Mouse (Mus musculus): ENCODE results near the gene Fli1. TPM values are rescaled to one million over a fixed set of nuclear protein-coding genes. Genes with fewer than 3 reads are reported as not detected.

Fli1 gene
- total RNA-seq, 2 experiments from 2014 or later: 11.0 to 14.6 TPM

DNA sequence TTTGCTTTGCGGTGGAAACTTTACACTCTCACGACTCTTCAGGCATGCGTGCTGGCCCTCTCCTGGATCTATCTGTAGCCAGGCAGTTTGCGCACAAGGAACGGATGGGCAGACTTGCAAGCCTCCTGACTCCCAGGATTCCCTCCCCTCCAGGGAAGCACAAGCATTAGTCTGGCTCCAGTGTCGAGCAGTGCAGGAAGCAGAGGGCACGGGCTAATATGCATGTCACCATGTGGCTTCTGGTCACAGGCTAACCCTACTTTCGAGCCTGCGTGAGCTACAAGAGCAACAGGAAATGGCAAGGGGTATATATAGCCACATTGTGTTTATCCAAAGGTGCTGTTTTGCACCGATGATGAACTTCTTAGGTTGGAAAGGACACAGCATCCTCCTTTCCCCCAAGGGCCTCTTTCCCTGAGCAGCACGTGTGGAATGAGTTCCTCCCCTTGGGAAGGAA lies 38.6 kb downstream of the Fli1 start:
- DNase-seq (ENCODE audit: low spot score in 2 of 2): no peak

DNA sequence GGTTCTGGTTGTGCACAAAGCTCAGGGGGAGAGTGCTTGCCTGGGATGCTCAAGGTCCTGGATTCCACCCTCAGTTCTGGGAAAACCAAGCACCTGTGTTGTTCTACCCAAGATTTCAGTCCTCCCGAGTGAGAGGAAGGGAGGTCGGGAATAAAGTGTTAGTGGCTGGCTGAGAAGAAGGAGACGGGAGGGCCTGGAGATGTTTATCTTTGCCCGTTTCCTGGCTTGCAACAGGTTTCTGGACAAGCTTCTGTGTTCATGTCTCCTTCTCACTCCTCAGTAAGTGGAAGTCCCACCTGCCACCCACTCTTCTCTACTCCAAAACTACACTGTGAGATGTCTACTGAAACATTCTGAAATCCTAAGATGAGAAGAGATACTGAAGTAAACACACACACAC lies 39.2 kb downstream of the Fli1 start:
- DNase-seq (ENCODE audit: low spot score in 2 of 2): no peak

DNA sequence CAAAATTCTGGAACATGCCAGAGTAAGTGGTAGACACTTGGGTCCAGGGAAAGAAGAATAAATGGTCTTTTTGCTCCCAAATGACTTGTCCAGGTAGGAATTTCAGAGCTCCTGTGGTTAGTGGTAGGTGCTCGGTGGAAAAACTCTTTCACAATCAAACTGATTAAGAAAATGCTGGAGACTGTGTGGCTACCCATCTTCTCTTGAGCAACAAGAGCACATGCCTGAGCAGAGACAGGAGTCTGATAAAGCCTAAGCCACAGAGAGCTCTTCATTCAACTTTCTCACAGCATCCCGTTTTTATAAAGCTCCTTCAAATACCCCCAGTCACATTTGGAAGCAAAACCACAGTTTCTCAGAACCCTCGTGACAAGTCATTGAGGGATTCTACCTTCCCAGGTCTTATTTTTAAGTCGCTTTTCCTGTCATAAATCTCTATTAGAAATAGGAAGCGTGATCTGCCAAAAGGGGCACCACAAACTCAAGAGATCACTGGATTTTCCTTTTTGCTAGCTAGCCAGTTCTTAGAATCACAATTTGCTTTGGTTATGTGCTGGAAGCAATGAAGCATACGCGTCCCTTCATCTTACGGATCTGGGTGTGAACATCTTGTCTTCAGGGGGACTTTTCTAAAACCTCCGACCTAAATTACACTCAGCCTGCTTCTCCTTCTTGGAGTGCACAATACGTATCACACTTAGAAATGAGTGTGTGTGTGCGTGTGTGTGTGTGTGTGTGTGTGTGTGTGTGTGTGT lies 40.2 kb downstream of the Fli1 start:
- no peak for DNase-seq (ENCODE audit: low spot score in 2 of 2)

DNA sequence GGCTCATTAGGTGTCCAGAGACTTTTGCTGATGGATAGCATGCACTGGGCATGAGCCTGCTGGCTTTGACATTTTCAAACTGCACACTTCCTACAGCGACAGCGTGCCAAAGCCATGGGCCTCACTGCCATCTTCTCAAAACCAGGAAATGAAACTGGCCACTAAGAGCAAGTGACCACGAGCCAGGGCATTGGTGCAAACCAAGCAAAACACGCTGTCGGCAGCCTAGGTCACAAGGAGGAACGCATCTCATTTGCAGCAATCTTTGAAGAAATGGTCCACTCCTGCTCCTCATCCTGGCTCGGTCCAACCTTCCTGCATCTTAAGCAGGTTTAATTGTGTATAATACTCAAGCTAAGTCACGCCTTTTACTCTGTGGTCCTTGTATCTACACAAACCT lies 41.8 kb downstream of the Fli1 start:
- no peak for DNase-seq (ENCODE audit: low spot score in 2 of 2)

DNA sequence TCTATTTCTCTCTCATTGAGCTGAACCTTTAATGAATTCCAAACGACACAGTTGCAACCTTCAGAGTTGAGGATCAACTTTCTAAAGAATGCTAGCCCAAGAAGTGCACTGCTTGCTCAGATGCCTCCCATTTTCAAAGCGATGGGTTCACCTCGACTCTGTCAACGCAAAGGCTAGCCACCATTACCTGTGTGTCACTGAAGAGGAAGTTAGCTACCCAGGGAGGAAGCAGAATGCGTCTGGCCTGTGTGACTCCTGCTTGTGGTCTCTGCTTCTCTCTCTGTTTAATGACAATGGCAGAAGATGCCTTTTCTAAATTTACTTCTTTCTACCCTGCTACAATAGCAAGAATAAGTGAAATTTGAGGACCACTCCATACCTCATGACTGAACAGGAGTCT lies 42.6 kb downstream of the Fli1 start:
- DNase-seq (ENCODE audit: low spot score in 2 of 2): no peak

DNA sequence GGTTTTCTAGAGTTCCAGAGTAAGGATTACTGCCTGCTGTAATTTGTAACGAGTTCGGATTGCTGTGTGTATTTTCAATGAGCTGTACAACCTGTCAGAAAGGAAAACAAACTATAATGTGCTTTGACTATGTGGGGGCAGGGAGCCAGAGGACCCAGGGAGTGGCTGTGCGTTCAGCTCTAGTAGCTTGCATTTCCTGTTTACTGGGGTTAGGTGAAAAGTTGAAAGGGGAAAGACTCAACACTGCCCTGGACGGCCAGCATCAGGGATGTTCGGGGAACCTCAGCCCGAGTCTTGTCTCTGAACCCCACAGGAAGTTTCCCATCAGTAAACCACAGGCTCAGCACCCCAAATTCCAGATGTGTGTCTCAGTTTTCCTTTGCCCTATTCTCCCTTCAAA lies 43.2 kb downstream of the Fli1 start:
- DNase-seq (ENCODE audit: low spot score in 2 of 2): no peak

DNA sequence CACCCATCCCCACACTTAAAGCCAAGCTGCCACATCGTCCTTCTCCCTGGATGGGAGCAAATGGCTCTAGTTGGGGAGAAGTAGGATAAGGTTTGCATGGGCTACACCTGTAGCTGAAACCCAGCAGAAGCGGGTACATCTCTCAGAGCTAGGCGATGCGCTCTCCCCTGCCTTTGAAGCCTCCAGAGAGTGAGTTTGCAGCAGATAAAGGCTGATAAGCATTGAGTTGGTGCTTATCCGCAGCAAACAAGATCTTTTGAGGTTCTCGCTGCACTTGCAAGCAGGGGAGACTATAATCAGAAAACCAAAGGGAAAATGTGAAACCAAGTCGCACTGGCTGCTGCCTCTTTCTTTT lies 47.0 kb downstream of the Fli1 start:
- DNase-seq (ENCODE audit: low spot score in 2 of 2): no peak

DNA sequence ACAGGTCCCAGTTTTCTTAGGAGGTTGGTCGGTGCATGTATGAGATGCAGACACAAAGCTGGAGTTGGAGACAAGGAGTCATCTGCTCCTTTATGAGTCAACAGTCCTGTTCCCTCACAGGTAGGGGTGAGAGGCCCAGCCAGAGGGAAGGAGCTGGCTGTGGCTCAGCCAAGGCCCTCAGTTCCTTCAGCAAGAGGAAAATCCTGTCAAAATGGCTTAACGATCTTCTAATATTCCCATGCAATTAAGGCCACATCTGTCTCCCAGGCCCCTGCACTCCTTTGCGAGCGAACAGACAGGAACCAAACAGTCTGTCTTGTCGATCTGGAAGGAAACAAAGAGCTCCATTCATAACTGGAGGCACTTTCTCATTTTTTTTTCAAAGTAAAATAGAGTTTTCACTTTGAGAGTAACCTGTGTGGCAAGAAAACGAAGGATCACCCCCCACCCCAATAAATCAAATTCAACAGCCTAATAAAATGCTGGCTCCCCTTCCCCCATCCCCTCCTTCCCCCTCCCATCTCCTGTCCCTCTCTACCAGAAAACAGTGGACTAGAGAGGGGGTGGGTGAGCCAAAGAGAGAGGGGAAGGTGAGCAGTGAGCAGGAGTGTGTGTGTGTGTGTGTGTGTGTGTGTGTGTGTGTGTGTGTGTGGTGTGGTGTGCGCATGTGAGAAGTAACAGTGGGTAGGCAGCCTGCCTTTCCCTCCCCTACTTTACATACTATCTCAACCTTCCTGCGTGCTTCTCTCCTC lies 47.6 kb downstream of the Fli1 start:
- DNase-seq (ENCODE audit: low spot score in 2 of 2): no peak

DNA sequence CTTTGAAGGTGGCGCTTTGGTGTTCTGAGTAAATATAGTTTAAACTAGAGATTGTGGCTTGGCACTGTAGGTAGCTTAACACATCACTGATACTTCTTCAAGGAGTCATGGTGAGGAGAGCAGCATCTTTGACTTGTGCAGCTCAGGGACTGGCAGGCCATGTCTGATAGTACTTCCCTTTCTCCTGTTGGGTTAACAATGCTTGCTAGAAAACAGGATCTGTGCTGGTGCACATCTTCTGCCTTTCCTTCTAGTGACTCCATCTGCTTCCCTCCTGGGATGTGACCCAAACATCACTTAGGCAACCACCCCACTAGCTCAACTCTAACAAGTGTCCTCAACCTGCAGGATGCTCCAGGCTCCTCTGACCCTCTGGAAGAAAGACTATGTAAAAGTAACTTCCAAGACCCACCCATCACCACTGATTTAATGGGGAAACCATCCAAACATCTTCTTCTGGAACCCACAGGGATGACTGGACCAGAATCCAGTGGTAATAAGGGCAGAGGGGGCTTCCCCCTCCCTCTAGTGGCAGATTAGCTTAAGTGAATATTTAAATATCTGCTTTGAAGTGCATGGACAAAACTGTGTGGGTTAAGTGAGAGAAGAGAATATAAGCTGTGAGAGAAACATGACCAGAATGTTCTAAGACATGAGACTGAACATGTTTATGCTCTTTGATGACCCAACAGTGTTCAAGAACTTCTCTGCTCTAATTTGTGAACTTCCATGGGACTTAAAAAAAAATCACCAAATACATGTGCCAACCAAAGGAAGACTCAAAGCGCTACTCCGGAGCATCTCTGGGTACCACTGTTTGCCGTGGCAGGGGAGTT lies 48.9 kb downstream of the Fli1 start:
- no peak for DNase-seq (ENCODE audit: low spot score in 2 of 2)

DNA sequence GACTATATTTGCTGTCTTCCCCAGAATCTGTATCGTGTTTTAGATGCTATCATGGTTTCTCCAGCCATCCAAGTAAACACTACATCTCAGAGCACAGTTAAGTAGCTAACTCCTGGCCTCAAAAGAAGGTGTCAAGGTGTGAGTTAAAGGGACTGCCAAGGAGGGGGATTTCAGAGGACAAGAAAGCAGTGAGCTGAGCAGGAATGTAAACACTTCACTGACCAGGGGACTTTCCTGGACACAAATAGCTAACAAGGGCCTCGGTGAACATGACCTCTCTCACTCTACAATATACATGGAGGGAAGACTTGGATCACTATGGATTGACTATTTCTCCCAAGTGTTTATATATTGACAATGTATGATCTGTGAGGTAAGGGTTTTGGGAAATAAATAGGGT lies 49.9 kb downstream of the Fli1 start:
- DNase-seq (ENCODE audit: low spot score in 2 of 2): no peak

DNA sequence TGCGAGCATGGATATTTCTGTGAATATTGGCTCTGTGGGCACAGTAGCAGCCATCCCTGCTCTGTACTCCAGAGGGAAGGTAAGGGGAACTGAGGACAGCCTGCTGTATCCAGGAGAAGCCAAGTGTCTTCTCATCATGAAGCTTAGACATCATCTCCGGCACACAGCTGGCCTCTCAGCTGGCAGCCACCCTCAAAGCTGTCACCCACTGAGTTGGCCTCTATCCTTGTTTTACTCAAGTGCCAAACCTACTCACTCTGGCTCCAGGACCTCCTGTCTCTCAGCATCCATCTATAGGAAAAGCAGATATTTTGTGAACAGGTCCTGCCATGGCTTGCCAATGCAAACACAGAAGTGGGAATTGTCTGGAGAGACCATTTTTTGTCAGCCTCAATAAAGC lies 51.2 kb downstream of the Fli1 start:
- no peak for DNase-seq (ENCODE audit: low spot score in 2 of 2)

DNA sequence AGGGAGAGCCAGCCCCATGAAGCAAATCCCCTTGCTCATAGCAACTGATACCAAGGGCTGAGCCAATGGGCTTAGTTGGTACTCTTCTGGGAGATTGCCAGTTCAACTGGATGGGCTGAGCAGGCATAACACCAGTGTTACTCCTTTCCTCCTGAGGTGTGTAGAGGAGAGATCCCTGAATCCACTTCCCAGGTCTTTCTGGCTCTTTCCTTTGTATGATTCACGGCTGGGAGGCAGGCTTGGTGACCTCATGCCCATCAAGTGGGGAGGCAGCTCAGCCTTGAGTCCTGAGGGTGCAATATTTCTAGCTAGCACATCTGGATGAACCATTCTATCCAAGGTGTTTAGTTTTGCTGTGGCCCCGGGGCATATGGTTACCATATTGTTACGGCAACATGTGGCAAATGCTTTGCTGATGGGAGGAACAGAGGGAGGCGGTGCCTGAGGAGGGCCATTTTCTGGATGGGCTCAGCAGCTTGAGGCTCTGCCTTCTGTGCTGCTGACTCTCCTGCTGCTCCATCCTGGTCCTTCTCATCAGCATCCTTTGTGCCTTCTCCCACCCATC lies 52.8 kb downstream of the Fli1 start:
- DNase-seq (ENCODE audit: low spot score in 2 of 2): no peak

DNA sequence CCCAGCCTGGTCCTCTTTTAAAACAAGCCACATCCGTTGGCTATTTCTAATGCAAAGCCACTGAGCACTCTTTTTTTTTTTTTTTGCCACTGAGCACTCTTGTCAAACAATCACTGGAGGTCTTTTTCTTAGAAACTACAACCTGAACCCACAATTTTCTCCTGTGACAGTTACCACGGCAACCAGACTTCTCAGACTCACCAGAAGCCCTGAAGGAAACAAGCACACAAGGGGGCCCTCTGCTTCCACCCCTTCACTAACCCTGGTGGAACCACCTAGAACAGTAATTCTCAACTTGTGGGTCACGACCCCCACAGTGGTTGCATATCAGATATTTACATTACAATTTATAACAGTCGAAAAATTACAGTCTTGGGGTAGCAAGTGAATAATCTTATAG lies 53.3 kb downstream of the Fli1 start:
- DNase-seq (ENCODE audit: low spot score in 2 of 2): no peak

DNA sequence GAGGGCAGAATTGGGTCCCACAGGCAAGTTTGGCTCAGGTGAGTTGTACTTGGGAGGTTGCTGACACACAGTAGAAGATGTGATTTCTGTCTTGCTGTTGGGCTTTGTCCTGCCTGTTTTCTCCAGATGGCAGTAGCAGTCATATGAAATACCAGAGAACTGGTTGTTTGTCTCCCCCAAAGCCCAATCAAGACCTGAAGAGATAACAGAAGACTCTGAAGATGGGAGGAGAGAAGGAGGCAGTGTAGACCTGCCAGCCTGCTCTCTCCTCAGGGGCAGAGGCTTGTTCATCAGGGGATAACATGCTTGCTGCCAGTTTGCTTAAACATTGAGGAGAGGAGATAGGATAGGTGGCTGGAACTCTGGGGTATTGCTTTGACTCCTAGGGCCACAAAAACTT lies 54.0 kb downstream of the Fli1 start:
- no peak for DNase-seq (ENCODE audit: low spot score in 2 of 2)

DNA sequence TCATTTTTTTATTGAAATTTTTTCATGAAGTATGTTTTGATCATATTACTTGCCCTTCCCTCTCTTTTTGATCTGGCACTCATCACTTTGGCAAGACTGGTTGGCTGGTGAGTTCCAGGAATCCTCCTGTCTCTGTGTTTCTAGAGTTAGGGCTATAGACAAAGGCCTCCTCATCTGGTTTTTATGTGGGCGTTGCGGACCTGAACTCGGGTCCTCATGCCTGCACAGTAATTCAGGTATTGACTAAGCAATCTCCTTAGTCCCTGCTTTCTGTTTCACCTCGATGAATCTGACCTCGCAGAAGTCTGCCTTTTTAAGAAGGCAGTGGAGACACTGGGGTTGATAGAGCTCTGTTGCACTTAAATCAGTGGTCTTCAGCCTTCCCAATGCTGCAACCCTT lies 54.8 kb downstream of the Fli1 start:
- no peak for DNase-seq (ENCODE audit: low spot score in 2 of 2)

DNA sequence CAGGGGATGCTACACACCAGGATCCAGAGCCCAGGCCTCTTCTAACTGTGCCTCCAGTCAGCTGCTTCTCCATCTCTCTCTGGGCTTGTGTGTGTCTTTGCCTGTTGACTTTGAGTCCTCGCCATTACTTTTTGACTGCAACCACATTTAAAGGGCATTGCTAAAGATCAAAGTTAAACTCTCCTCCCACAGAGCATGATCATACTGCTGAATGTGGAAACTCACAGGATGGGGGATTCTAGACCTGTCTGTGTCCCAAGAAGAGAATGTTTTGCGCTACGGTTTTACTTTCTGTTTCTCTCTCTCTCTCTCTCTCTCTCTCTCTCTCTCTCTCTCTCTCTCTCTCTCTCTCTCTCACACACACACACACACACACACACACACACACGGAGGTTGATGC lies 55.3 kb downstream of the Fli1 start:
- DNase-seq (ENCODE audit: low spot score in 2 of 2): no peak

DNA sequence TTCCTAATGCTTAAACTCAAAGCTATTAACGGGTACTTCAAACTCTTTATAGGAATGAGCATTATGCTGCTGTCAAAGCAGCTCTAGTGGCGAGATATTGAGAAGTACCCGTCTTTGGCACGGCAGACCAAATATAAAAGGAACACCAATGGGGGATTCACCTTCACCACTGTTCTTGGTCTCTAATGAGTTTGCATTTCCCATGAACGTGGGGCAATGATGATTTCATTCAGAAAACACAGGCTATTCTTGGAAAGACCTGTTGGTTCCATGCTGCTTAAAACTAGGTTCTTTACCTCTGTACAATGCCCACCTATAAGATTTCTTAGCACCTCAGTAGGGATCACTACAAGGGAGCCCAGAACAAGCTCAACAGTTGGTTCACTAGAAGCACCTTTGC lies 62.2 kb downstream of the Fli1 start:
- no peak for DNase-seq (ENCODE audit: low spot score in 2 of 2)

DNA sequence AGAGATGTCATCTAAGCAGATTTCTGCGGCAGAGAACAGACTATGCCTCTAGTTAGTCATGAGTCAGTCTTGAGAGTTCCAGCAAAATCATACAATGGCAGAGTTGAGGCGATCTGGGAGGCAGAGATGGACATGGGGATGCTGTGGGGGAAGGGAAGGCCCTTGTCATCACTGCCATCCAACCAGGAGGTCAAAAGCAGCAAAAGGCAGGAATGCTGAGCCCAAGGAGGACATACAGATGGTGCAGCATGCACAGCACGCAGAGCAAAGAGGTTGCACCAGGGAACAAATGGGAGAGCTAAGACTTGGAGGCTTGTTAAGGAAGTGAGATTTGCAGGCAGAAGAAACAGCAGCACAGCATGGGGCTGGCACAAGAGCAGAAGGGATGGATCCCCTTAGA lies 63.9 kb downstream of the Fli1 start:
- DNase-seq (ENCODE audit: low spot score in 2 of 2): no peak

DNA sequence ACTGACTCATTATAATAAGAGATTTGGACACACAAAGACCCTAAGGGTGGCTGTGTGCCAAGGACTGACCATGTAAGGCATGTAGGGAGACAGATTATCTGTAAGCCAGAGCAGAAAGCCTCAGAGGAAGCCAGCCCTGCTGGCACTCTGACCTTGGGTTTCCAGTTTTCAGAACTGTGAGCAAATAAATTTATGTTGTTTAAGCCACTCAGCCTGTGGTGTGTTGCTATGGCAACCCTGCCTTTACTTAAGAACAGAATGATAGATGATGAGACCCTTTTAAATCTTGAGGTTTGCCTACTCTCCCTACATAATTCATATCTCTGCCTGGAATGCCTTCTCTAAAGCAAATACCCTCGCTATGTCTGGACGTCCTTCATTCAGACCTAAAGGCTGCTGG lies 64.6 kb downstream of the Fli1 start:
- DNase-seq (ENCODE audit: low spot score in 2 of 2): no peak

DNA sequence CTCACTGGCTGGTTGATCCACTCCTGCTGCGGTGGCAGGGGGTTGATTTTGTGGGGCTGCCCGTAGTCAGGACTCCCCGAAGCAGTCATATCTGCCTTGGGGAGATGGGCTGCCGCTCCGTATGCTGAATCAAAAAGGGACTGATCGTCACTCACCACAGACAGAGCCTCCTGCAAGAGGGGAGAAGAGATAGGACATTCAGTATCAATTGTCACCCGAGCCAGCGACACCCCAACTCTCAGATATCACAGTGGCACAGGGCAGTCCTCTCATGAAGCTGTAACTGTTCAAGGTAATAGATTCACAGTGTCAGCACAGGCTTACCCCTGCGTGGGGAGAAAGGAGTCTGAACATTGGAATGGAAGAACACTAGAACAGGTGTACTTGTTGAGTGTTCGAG lies 66.1 kb downstream of the Fli1 start:
- no peak for DNase-seq (ENCODE audit: low spot score in 2 of 2)

DNA sequence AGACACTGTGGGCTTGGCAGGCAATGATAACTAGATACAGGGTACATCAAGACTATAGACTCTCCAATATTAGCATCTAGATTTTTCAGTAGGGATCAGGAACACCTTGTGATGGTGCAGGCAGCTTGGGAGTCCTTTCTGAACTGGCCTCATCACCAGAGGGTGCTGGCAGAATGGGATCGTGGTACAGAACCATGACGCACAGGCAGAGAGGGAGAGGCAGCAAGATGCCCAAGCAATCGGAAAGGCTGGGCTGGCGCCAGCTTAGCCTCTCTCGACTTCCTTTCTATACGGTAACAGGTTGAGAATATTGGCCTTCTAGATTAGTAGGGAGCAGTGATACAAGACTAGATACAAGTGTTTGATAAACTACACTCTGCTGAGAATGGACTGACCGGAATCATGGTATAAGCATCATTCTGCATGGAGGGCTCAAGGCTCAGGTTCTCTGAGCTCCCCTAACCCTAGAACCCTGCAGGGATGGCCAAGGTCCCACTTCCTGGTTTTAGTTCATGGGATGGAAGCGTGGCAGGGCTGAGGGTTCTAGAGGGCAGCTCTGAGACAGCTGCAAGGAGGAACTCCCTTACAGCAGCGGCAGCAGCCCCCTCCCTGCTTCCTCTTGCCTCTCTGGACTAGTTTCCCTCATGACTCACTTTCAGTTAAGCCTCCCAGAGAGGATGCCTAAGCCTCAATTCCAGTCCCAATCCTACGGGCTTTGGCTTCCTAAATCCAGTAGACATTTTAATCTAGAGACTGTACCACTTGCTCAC lies 67.9 kb downstream of the Fli1 start:
- DNase-seq (ENCODE audit: low spot score in 2 of 2): no peak
